Mouse (Mus musculus): ENCODE measurements around the gene Ptprcap. TPM values are rescaled to one million over a fixed set of nuclear protein-coding genes. Genes with fewer than 3 reads are reported as not detected.

Gene Ptprcap
- polyA plus RNA-seq, 1 experiment from 2014 or later, result 0.82 TPM

DNA sequence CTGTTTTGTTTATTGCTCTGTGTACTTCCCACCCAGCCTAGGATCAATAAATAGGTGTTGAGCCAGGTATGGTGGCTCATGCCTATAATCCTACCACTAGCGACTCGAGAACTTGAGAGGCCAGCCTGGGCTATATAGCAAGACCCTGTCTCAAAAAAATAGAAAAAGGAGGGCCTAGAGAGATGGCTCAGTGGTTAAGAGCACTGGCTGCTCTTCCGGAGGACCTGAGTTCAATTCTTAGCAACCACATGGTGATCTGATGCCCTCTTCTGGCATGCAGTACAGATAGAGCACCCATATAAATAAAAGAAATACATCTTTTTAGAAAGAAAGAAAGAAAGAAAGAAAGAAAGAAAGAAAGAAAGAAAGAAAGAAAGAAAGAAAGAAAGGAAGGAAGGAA, 49.7 kb downstream of the Ptprcap start:
- no peak overlapping the region for H3K27ac ChIP-seq (replicated peaks in 1 of 2; ENCODE audit: control insufficient read depth in 1 of 2, insufficient read depth in 1 of 2, low read depth in 2 of 2, low read length in 2 of 2)
- no peak overlapping the region for H3K9ac ChIP-seq (ENCODE audit: low read length)
- 64% methylated on average over 3 of the region's 3 CpGs for WGBS
- H3K4me3 ChIP-seq (ENCODE audit: control insufficient read depth in 1 of 2, insufficient read depth in 1 of 2, low read depth in 1 of 2, low read length in 2 of 2), result no peak overlapping the region
- peaks cover 24% of the 10 kb centered on the region for H3K36me3 ChIP-seq (ENCODE audit: control insufficient read depth, insufficient read depth, low read length)
- H3K4me2 ChIP-seq (ENCODE audit: low read length), result no peak overlapping the region
- H3K9me3 ChIP-seq (ENCODE audit: control insufficient read depth, low read length), result no peaks in the 10 kb centered on the region
- H3K4me1 ChIP-seq (ENCODE audit: control insufficient read depth in 2 of 2, insufficient read depth in 2 of 2, low read length in 2 of 2), result peaks cover 14 to 17% of the 10 kb centered on the region in 2 experiments
- peaks cover 16% of the 10 kb centered on the region for H3K27me3 ChIP-seq (ENCODE audit: control insufficient read depth, insufficient read depth, low read length)
- no peak for ATAC-seq (ENCODE audit: insufficient number of reproducible peaks, insufficient read depth, low FRiP score, low read depth)

DNA sequence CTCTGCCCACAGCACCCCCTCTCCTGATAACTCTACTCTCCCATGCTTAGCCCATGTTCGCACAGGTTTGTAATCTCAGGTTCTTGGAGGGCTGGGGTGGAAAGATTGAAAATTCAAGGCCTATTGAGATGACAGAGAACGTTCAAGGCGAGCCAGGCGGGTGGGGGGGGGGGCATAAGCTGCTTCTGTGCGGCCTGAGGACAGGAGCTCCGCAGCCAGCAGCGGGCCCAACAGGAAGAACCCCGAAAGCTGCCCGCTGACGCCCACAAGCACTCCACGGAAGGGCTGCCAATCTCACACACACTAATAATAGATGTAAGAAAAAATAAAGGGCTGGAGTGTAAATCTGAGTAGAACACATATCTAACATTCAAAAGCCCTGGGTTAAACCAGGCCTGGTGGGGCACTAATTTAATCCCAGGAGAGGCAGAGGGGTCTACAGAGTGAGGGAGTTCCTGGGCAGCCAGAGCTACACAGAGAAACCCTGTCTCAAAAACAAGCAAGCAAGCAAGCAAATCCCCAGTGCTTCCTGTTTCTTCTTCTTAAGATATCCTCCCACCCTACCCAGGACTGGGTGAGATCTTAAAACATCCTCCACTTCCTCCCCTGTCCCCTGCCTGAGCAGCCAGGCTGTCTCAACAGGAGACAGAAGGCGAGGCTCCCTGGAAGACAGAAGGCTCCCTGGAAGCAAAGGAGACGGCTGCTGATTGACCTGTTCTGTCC, 50.4 kb downstream of the Ptprcap start:
- Histone ChIP-seq H3K9ac (ENCODE audit: low read length) (no peak overlapping the region), H3K36me3 (ENCODE audit: control insufficient read depth, insufficient read depth, low read length) (peaks cover 18% of the 10 kb centered on the region), H3K4me1 (ENCODE audit: control insufficient read depth in 2 of 2, insufficient read depth in 2 of 2, low read length in 2 of 2) (peaks cover 14 to 17% of the 10 kb centered on the region in 2 experiments), H3K4me2 (ENCODE audit: low read length) (no peak overlapping the region), H3K4me3 (ENCODE audit: control insufficient read depth in 1 of 2, insufficient read depth in 1 of 2, low read depth in 1 of 2, low read length in 2 of 2) (no peak overlapping the region), H3K9me3 (ENCODE audit: control insufficient read depth, low read length) (no peaks in the 10 kb centered on the region), H3K27me3 (ENCODE audit: control insufficient read depth, insufficient read depth, low read length) (peaks cover 16% of the 10 kb centered on the region), H3K27ac (replicated peaks in 1 of 2; ENCODE audit: control insufficient read depth in 1 of 2, insufficient read depth in 1 of 2, low read depth in 2 of 2, low read length in 2 of 2) (0 out of 4 replicates have a peak overlapping the region, but pooled peaks of 1 of the 2 experiments have one; percentile 38)
- 51% methylated on average over 13 of the region's 13 CpGs for WGBS
- no peak for ATAC-seq (ENCODE audit: insufficient number of reproducible peaks, insufficient read depth, low FRiP score, low read depth)

DNA sequence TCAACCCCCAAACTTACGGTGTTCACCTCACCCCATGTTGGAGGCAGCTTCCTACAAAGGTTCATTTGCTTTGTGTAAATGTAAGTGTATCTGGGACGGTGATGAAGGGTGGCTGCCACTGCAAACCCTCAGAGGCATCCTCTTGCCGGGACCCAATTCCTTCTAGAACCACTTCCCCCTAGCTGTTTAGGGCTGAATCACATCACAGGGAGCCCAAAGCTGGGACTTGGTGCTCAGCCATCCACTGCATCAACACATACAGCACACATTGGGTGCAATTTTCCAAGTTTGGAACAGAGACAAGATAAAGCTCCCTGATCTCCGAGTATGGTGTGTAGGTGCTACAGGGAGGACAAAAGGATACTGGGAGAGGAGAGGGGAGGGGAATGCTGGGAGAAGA, 51.5 kb downstream of the Ptprcap start:
- ATAC-seq (ENCODE audit: insufficient number of reproducible peaks, insufficient read depth, low FRiP score, low read depth), result no peak

More for the DNA sequence above, 51.5 kb downstream of the Ptprcap start:
- 43% methylated on average over 4 of the region's 4 CpGs for WGBS
- H3K9ac ChIP-seq (ENCODE audit: low read length), result no peak overlapping the region
- H3K4me1 ChIP-seq (ENCODE audit: control insufficient read depth in 2 of 2, insufficient read depth in 2 of 2, low read length in 2 of 2), result peaks cover 14 to 17% of the 10 kb centered on the region in 2 experiments
- H3K27ac ChIP-seq (replicated peaks in 1 of 2; ENCODE audit: control insufficient read depth in 1 of 2, insufficient read depth in 1 of 2, low read depth in 2 of 2, low read length in 2 of 2), result no peak overlapping the region
- H3K36me3 ChIP-seq (ENCODE audit: control insufficient read depth, insufficient read depth, low read length), result peaks cover 7% of the 10 kb centered on the region; the same call in 1 of the 2 replicates
- H3K27me3 ChIP-seq (ENCODE audit: control insufficient read depth, insufficient read depth, low read length), result peaks cover 16% of the 10 kb centered on the region
- H3K4me3 ChIP-seq (ENCODE audit: control insufficient read depth in 1 of 2, insufficient read depth in 1 of 2, low read depth in 1 of 2, low read length in 2 of 2), result no peak overlapping the region
- H3K9me3 ChIP-seq (ENCODE audit: control insufficient read depth, low read length), result no peaks in the 10 kb centered on the region
- no peak overlapping the region for H3K4me2 ChIP-seq (ENCODE audit: low read length)

Other genes with a start within 250 kb of the Ptprcap start
- gene Tcirg1, start 246.5 kb upstream of the Ptprcap start, polyA plus RNA-seq (2014; fragmentation: Nextera tagmentation; extraction: Ambion mirVana), result 16.1 and 17.1 TPM in 2 replicates
- gene Ndufs8, start 240.8 kb upstream of the Ptprcap start, polyA plus RNA-seq (2014; fragmentation: Nextera tagmentation; extraction: Ambion mirVana), result 479 and 507 TPM in 2 replicates
- 2.3 and 2.9 TPM in 2 replicates for gene Aldh3b1, start 223.8 kb upstream of the Ptprcap start, polyA plus RNA-seq (2014; fragmentation: Nextera tagmentation; extraction: Ambion mirVana)
- gene Unc93b1, start 218.4 kb upstream of the Ptprcap start, polyA plus RNA-seq (2014; fragmentation: Nextera tagmentation; extraction: Ambion mirVana), result 11.2 and 14.5 TPM in 2 replicates
- not detected in 2 replicates for gene Aldh3b3, start 195.0 kb upstream of the Ptprcap start, polyA plus RNA-seq (2014; fragmentation: Nextera tagmentation; extraction: Ambion mirVana)
- gene Aldh3b2, start 181.3 kb upstream of the Ptprcap start, polyA plus RNA-seq (2014; fragmentation: Nextera tagmentation; extraction: Ambion mirVana), result 0.09 and 0.18 TPM in 2 replicates
- 13.1 and 14.5 TPM in 2 replicates for gene Acy3, start 167.0 kb upstream of the Ptprcap start, polyA plus RNA-seq (2014; fragmentation: Nextera tagmentation; extraction: Ambion mirVana)
- not detected in 2 replicates for gene Tbx10, start 160.9 kb upstream of the Ptprcap start, polyA plus RNA-seq (2014; fragmentation: Nextera tagmentation; extraction: Ambion mirVana)
- 73.2 and 74.1 TPM in 2 replicates for gene Nudt8, start 153.0 kb upstream of the Ptprcap start, polyA plus RNA-seq (2014; fragmentation: Nextera tagmentation; extraction: Ambion mirVana)
- gene Gm49405, start 153.0 kb upstream of the Ptprcap start, polyA plus RNA-seq (2014; fragmentation: Nextera tagmentation; extraction: Ambion mirVana), result 4.3 and 4.6 TPM in 2 replicates
- 85.2 and 90.7 TPM in 2 replicates for gene Doc2g, start 150.3 kb upstream of the Ptprcap start, polyA plus RNA-seq (2014; fragmentation: Nextera tagmentation; extraction: Ambion mirVana)
- 552 and 561 TPM in 2 replicates for gene Ndufv1, start 140.8 kb upstream of the Ptprcap start, polyA plus RNA-seq (2014; fragmentation: Nextera tagmentation; extraction: Ambion mirVana)
- gene Gstp1, start 115.6 kb upstream of the Ptprcap start, polyA plus RNA-seq (2014; fragmentation: Nextera tagmentation; extraction: Ambion mirVana), result 399 and 401 TPM in 2 replicates
- 8.0 and 10.3 TPM in 2 replicates for gene Gstp2, start 107.6 kb upstream of the Ptprcap start, polyA plus RNA-seq (2014; fragmentation: Nextera tagmentation; extraction: Ambion mirVana)
- gene Gstp3, start 94.0 kb upstream of the Ptprcap start, polyA plus RNA-seq (2014; fragmentation: Nextera tagmentation; extraction: Ambion mirVana), result not detected in 2 replicates
- gene Cabp2, start 72.0 kb upstream of the Ptprcap start, polyA plus RNA-seq (2014; fragmentation: Nextera tagmentation; extraction: Ambion mirVana), result not detected in 2 replicates
- 62.5 and 63.8 TPM in 2 replicates for gene Cdk2ap2, start 56.4 kb upstream of the Ptprcap start, polyA plus RNA-seq (2014; fragmentation: Nextera tagmentation; extraction: Ambion mirVana)
- 17.3 TPM in 2 replicates for gene Pitpnm1, start 53.6 kb upstream of the Ptprcap start, polyA plus RNA-seq (2014; fragmentation: Nextera tagmentation; extraction: Ambion mirVana)
- gene Aip, start 27.7 kb upstream of the Ptprcap start, polyA plus RNA-seq (2014; fragmentation: Nextera tagmentation; extraction: Ambion mirVana), result 87.3 and 100 TPM in 2 replicates
- not detected in 2 replicates for gene Gpr152, start 13.8 kb upstream of the Ptprcap start, polyA plus RNA-seq (2014; fragmentation: Nextera tagmentation; extraction: Ambion mirVana)
- not detected in 2 replicates for gene Cabp4, start 9.6 kb upstream of the Ptprcap start, polyA plus RNA-seq (2014; fragmentation: Nextera tagmentation; extraction: Ambion mirVana)
- gene Coro1b, start 5.0 kb upstream of the Ptprcap start, polyA plus RNA-seq (2014; fragmentation: Nextera tagmentation; extraction: Ambion mirVana), result 117 and 122 TPM in 2 replicates
- 31.4 and 34.4 TPM in 2 replicates for gene Rps6kb2, start 9.8 kb downstream of the Ptprcap start, polyA plus RNA-seq (2014; fragmentation: Nextera tagmentation; extraction: Ambion mirVana)
- gene Carns1, start 21.9 kb downstream of the Ptprcap start, polyA plus RNA-seq (2014; fragmentation: Nextera tagmentation; extraction: Ambion mirVana), result 6.5 and 8.7 TPM in 2 replicates
- gene Tbc1d10c, start 37.7 kb downstream of the Ptprcap start, polyA plus RNA-seq (2014; fragmentation: Nextera tagmentation; extraction: Ambion mirVana), result 2.2 and 2.6 TPM in 2 replicates
- 708 and 757 TPM in 2 replicates for gene Ppp1ca, start 38.5 kb downstream of the Ptprcap start, polyA plus RNA-seq (2014; fragmentation: Nextera tagmentation; extraction: Ambion mirVana)
- 17.4 and 18.5 TPM in 2 replicates for gene Rad9a, start 48.1 kb downstream of the Ptprcap start, polyA plus RNA-seq (2014; fragmentation: Nextera tagmentation; extraction: Ambion mirVana)
- 0.78 and 1.2 TPM in 2 replicates for gene Clcf1, start 60.6 kb downstream of the Ptprcap start, polyA plus RNA-seq (2014; fragmentation: Nextera tagmentation; extraction: Ambion mirVana)
- not detected in 2 replicates for gene AC109138.7, start 60.8 kb downstream of the Ptprcap start, polyA plus RNA-seq (2014; fragmentation: Nextera tagmentation; extraction: Ambion mirVana)
- gene Pold4, start 78.3 kb downstream of the Ptprcap start, polyA plus RNA-seq (2014; fragmentation: Nextera tagmentation; extraction: Ambion mirVana), result 20.9 and 26.8 TPM in 2 replicates
- 7.6 and 8.0 TPM in 2 replicates for gene Ssh3, start 115.6 kb downstream of the Ptprcap start, polyA plus RNA-seq (2014; fragmentation: Nextera tagmentation; extraction: Ambion mirVana)
- 1.1 and 1.4 TPM in 2 replicates for gene Ankrd13d, start 129.5 kb downstream of the Ptprcap start, polyA plus RNA-seq (2014; fragmentation: Nextera tagmentation; extraction: Ambion mirVana)
- gene Grk2, start 152.6 kb downstream of the Ptprcap start, polyA plus RNA-seq (2014; fragmentation: Nextera tagmentation; extraction: Ambion mirVana), result 12.1 and 12.8 TPM in 2 replicates
- 35.7 and 42.7 TPM in 2 replicates for gene Kdm2a, start 244.7 kb downstream of the Ptprcap start, polyA plus RNA-seq (2014; fragmentation: Nextera tagmentation; extraction: Ambion mirVana)

All from heart, embryonic 14.5 days (tissue).